Mouse (Mus musculus) urinary bladder, postnatal 14 days (tissue): ENCODE measurements around the gene Ptprn2.

Experiments used
- DNase-seq: peaks from one replicate; pipeline ENCODE4 v3.0.0; 2021; ENCODE audit warnings: low spot score

Ptprn2 gene

DNA sequence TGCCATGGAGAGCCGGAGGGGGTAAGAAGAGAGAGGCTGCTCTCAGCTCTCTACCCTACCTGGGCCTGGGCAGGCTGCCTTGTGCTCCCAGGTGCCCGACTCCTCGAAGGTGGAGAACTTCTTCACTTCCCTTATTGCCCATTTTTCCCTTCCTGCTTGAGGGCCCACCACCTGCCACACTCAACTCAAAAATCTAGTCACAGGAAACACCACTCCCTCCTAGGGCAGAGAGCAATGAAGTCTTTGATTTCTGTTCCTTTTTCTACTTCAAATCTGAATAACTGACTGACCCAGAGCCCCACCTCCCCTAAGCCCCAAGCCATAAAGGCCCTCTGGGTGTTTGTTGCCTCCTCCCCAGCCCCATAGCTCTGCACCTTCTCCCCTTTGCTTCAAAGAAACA, 832.7 kb downstream of the Ptprn2 start:
- DNase-seq = no peak

- no peak for DNase-seq
Observed at GRCm38 (mm10) chr12:117323017-117323416, 837.5 kb downstream of the Ptprn2 start.
